Mouse (Mus musculus) neural tube, embryonic 12.5 days (tissue): ENCODE results near the gene Olfr1316. TPM values are rescaled to one million over a fixed set of nuclear protein-coding genes. Genes with fewer than 3 reads are reported as not detected.

ENCODE experiments used
- ATAC-seq: fragments of 200-750 bp; cut with Nextera tagmentation; 2 replicates; pipeline ENCODE4 v1.8.0; 2017; ENCODE audit warnings: low read depth, mild to moderate bottlenecking, moderate TSS enrichment, moderate library complexity; ENCODE audit not compliant: low FRiP score
- H3K27ac ChIP-seq: fragments of 300-500 bp; sonication (generic); 2 replicates; pipeline ENCODE4 v1.5.1; 2016
- H3K27me3 ChIP-seq: fragments of 300-500 bp; sonication (generic); replicated peaks from 2 replicates; pipeline ENCODE4 v1.6.1; 2016; ENCODE audit warnings: mild to moderate bottlenecking
- H3K36me3 ChIP-seq: fragments of 300-500 bp; sonication (generic); 2 replicates; pipeline ENCODE4 v1.6.1; 2016; ENCODE audit warnings: mild to moderate bottlenecking
- H3K4me1 ChIP-seq: fragments of 300-500 bp; sonication (generic); 2 replicates; pipeline ENCODE4 v1.6.1; 2016
- H3K4me2 ChIP-seq: fragments of 300-500 bp; sonication (generic); replicated peaks from 2 replicates; pipeline ENCODE4 v1.6.1; 2016; ENCODE audit warnings: mild to moderate bottlenecking
- H3K4me3 ChIP-seq: fragments of 300-500 bp; sonication (generic); 2 replicates; pipeline ENCODE4 v1.5.1; 2016
- H3K9ac ChIP-seq: fragments of 300-500 bp; sonication (generic); 2 replicates; pipeline ENCODE4 v1.6.1; 2016; ENCODE audit warnings: mild to moderate bottlenecking
- H3K9me3 ChIP-seq: fragments of 300-500 bp; sonication (generic); 2 replicates; pipeline ENCODE4 v1.6.1; 2016; ENCODE audit warnings: mild to moderate bottlenecking
- WGBS: fragments of 180-500 bp; shearing (Covaris S2); methylation state at CpG from one replicate; pipeline ENCODE4 v1.1.7; 2016; 5-methylcytosine and 5-hydroxymethylcytosine counted together
- polyA plus RNA-seq: library from polyadenylated mRNA; unstranded; fragments of >200 nt; fragmentation: Nextera tagmentation; extraction: Ambion mirVana; gene quantifications from 2 replicates; pipeline ENCODE4 v1.2.1, GENCODE M21; 2016

The Olfr1316 gene
- not detected in 2 replicates for polyA plus RNA-seq

GRCm38 (mm10) chr2:112134877-112135276 lies at the start of gene Olfr1316:
Olfr1316 (minus strand) TSS chr2:112134977.
- Histone ChIP-seq H3K27ac (no peak within 1 kb of the TSS), H3K9ac (no peak within 1 kb of the TSS), H3K4me1 (no peaks in the 10 kb centered on the region), H3K4me2 (no peak within 1 kb of the TSS), H3K27me3 (no peaks in the 10 kb centered on the region), H3K36me3 (no peaks in the 10 kb centered on the region), H3K9me3 (no peaks in the 10 kb centered on the region), H3K4me3 (no peak within 1 kb of the TSS)
- 94% methylated on average over 2 of the region's 2 CpGs for WGBS
- ATAC-seq: no peak

- Histone ChIP-seq H3K4me3 (no peak within 1 kb of the TSS), H3K9ac (no peak within 1 kb of the TSS), H3K9me3 (no peaks in the 10 kb centered on the region), H3K36me3 (no peaks in the 10 kb centered on the region), H3K4me2 (no peak within 1 kb of the TSS), H3K4me1 (no peaks in the 10 kb centered on the region), H3K27ac (no peak within 1 kb of the TSS), H3K27me3 (no peaks in the 10 kb centered on the region)
- no peak for ATAC-seq
These were observed 19.1 kb upstream of the Olfr1316 start, which contains the start of gene Olfr1318 for GRCm38 (mm10) chr2:112153898-112154297. Olfr1318 (plus strand) TSS chr2:112154198.

GRCm38 (mm10) chr2:112140029-112140428 lies 5.3 kb upstream of the Olfr1316 start, which contains the start of gene Olfr1317:
Olfr1317 (plus strand) TSS chr2:112140329.
- 80% methylated on average over 2 of the region's 2 CpGs for WGBS
- Histone ChIP-seq H3K27me3 (no peaks in the 10 kb centered on the region), H3K36me3 (no peaks in the 10 kb centered on the region), H3K4me3 (no peak within 1 kb of the TSS), H3K9ac (no peak within 1 kb of the TSS), H3K9me3 (no peaks in the 10 kb centered on the region), H3K4me2 (no peak within 1 kb of the TSS), H3K4me1 (no peaks in the 10 kb centered on the region), H3K27ac (no peak within 1 kb of the TSS)
- no peak for ATAC-seq

GRCm38 (mm10) chr2:112115340-112115739 lies 19.4 kb downstream of the Olfr1316 start, which contains the start of gene Olfr1315-ps1:
Olfr1315-ps1 (minus strand) TSS chr2:112115440.
- no peak for ATAC-seq
- H3K4me3 ChIP-seq: no peak within 1 kb of the TSS
- no peaks in the 10 kb centered on the region for H3K4me1 ChIP-seq
- no peaks in the 10 kb centered on the region for H3K27me3 ChIP-seq
- WGBS: 70% methylated on average over 1 of the region's 1 CpGs
- no peak within 1 kb of the TSS for H3K4me2 ChIP-seq
- H3K9me3 ChIP-seq: no peaks in the 10 kb centered on the region
- no peaks in the 10 kb centered on the region for H3K36me3 ChIP-seq
- H3K9ac ChIP-seq: no peak within 1 kb of the TSS
- no peak within 1 kb of the TSS for H3K27ac ChIP-seq

GRCm38 (mm10) chr2:112096681-112097080 lies 38.1 kb downstream of the Olfr1316 start, which contains the start of gene Olfr1314:
Olfr1314 (minus strand) TSS chr2:112096781.
- no peak within 1 kb of the TSS for H3K4me3 ChIP-seq
- no peak for ATAC-seq
- H3K27ac ChIP-seq: no peak within 1 kb of the TSS
- H3K36me3 ChIP-seq: no peaks in the 10 kb centered on the region
- H3K4me2 ChIP-seq: no peak within 1 kb of the TSS
- H3K4me1 ChIP-seq: no peaks in the 10 kb centered on the region
- no peak within 1 kb of the TSS for H3K9ac ChIP-seq
- no peaks in the 10 kb centered on the region for H3K9me3 ChIP-seq
- no peaks in the 10 kb centered on the region for H3K27me3 ChIP-seq

GRCm38 (mm10) chr2:112077743-112078142 lies 57.0 kb downstream of the Olfr1316 start, which contains the start of gene Olfr1313:
Olfr1313 (minus strand) TSS chr2:112077843.
- Histone ChIP-seq H3K36me3 (no peaks in the 10 kb centered on the region), H3K9me3 (no peaks in the 10 kb centered on the region), H3K4me1 (no peaks in the 10 kb centered on the region), H3K9ac (no peak within 1 kb of the TSS), H3K27ac (no peak within 1 kb of the TSS), H3K4me2 (no peak within 1 kb of the TSS), H3K4me3 (no peak within 1 kb of the TSS), H3K27me3 (no peaks in the 10 kb centered on the region)
- ATAC-seq: no peak

Other genes starting within 250 kb of the Olfr1316 start
- gene Olfr1306, start 218.7 kb downstream of the Olfr1316 start, polyA plus RNA-seq: not detected in 2 replicates
- 0.01 TPM in 1 of 2 replicates, not detected in the other for gene Olfr1307, start 185.5 kb downstream of the Olfr1316 start, polyA plus RNA-seq
- not detected in 2 replicates for gene Olfr1308, start 170.0 kb downstream of the Olfr1316 start, polyA plus RNA-seq
- not detected in 2 replicates for gene Olfr1309, start 144.7 kb downstream of the Olfr1316 start, polyA plus RNA-seq
- gene Olfr1310, start 122.3 kb downstream of the Olfr1316 start, polyA plus RNA-seq: not detected in 2 replicates
- gene Olfr1311, start 110.6 kb downstream of the Olfr1316 start, polyA plus RNA-seq: not detected in 2 replicates
- not detected in 2 replicates for gene Olfr1312, start 84.7 kb downstream of the Olfr1316 start, polyA plus RNA-seq
- not detected in 2 replicates for gene Olfr1313, start 57.1 kb downstream of the Olfr1316 start, polyA plus RNA-seq
- not detected in 2 replicates for gene Olfr1314, start 38.2 kb downstream of the Olfr1316 start, polyA plus RNA-seq
- gene Olfr1315-ps1, start 19.5 kb downstream of the Olfr1316 start, polyA plus RNA-seq: not detected in 2 replicates
- not detected in 2 replicates for gene Olfr1317, start 5.4 kb upstream of the Olfr1316 start, polyA plus RNA-seq
- not detected in 2 replicates for gene Olfr1318, start 19.2 kb upstream of the Olfr1316 start, polyA plus RNA-seq
- 15.9 and 16.8 TPM in 2 replicates for gene Lpcat4, start 104.5 kb upstream of the Olfr1316 start, polyA plus RNA-seq
- not detected in 2 replicates for gene Nutm1, start 124.3 kb upstream of the Olfr1316 start, polyA plus RNA-seq
- 140 and 154 TPM in 2 replicates for gene Nop10, start 126.9 kb upstream of the Olfr1316 start, polyA plus RNA-seq
- 15.7 and 19.4 TPM in 2 replicates for gene Slc12a6, start 130.8 kb upstream of the Olfr1316 start, polyA plus RNA-seq
- not detected in 2 replicates for gene Gm21985, start 131.3 kb upstream of the Olfr1316 start, polyA plus RNA-seq
- 122 and 132 TPM in 2 replicates for gene Emc4, start 233.1 kb upstream of the Olfr1316 start, polyA plus RNA-seq
- 46.9 and 48.8 TPM in 2 replicates for gene Katnbl1, start 244.2 kb upstream of the Olfr1316 start, polyA plus RNA-seq